Mouse (Mus musculus) leukemia stem cell, adult 10-12 weeks (primary cell): ENCODE measurements around the gene Gm10974. TPM values are rescaled to one million over a fixed set of nuclear protein-coding genes. Genes with fewer than 3 reads are reported as not detected.

ENCODE experiments used
- polyA plus RNA-seq: library from polyadenylated mRNA; stranded (reverse); fragments of >175 nt; gene quantifications from 2 replicates; pipeline ENCODE4 v1.2.3, GENCODE M21; 2012; ENCODE audit warnings: low replicate concordance

Gene Gm10974
- polyA plus RNA-seq, result not detected in 2 replicates

DNA sequence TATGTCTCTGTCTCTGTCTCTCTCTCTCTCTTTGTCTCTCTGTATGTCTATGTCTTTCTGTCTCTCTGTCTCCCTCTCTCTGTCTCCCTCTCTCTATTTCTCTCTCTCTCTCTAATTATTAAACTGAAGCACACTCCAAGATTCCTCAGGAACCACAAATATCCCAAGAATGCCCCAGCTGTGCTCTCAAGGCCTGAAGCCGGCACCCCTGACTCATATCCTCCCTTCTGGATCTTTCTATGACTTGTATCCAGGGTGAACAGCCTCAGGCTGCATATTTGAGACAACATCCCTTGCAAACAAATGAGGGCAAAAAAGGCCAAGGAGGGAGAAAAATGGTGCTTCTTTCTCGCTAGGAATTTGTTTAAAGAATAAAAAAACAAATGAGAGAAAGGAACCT lies at the start of gene Gm10974:
Gene Gm10974, plus strand, starts transcription at position 2 of the 400 bp plus-strand sequence.

DNA sequence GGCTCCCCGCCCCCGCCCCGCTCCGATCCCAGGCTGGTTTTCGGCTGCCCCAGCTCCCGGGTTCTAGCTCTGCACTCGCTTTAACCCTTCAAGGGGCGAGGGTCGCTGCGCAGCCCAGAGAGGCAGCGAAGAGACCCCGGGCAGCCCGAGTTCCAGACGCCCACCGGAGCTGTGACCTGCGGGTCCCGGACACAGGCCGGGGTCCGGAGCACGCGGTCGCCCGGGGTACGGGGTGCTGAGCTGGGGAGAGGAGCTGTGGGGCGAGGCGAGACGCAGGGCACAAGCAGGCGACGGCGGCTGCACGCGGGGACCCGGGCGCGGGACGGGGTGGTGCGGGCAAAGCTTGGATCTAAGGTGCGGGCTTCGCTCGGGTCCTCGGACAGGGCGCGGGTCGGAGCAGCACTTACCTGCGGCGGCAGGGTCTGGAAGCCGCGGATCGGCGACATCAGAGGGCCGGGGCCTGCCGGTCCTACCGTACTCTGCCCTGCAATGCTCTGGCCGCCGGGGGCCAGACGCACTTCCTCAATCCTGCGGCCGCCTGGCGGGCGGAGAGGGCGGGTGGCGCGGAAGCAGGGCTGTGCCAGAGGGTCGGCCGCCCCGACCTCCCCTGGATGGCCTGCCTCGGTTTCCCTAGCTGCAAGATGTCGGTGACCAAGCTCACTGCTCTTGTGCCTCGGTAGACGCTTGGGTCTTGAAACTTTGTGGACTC lies 22.3 kb downstream of the Gm10974 start, which contains the start of gene Lrrk1:
Gene Lrrk1, minus strand, starts transcription at position 538 of the 709 bp plus-strand sequence.

DNA sequence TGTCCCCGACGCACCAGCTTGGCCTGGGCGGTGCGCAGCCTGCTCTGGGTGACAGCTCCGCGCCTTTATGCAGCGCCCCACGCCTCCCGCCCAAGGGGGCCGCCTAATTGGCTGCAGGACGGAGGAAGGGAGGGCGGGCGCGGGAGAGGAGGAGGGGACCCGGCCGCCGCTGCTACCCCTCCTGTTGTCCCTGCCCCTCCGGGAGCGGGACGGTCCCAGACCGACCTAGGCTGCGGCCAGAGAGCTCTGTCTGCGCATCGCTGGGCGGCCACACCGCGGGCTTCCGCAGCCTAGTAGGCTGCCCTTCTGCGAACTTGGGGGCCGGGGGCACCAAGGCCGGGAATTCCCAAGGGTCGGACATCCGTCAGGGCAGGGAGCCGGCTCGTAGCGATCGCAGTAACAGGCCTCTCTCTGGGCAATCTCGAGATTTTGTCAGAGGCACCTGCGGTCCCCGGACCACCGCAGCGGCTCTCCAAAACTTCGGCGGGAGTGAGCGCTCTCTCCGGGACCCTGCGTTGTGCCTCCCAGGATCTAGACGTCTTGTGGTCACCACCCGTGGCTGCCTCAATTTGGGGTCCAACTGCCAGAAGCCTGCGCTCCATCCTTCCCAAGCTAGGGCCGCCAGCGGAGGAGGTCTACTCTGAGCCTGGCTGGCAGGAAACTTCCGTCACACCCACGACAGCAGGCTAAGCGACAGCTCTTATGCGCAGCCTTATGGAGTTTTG lies 61.9 kb downstream of the Gm10974 start, which contains the start of gene Aldh1a3:
Gene Aldh1a3, minus strand, starts transcription at position 81 of the 725 bp plus-strand sequence.

Other genes starting within 250 kb of the Gm10974 start
- 2.5 and 9.2 TPM in 2 replicates for gene Lrrk1, start 22.4 kb downstream of the Gm10974 start, polyA plus RNA-seq
- gene Aldh1a3, start 61.6 kb downstream of the Gm10974 start, polyA plus RNA-seq, result 0.65 TPM in 1 of 2 replicates, not detected in the other